In genomic region chr11:22286885-22287512, GRCm38 (mm10) we compare ENCODE assay signal across 8 mouse cellular contexts. TPM values are rescaled to one million over a fixed set of nuclear protein-coding genes. Genes with fewer than 3 reads are reported as not detected.
DNase-seq lines count a peak whose midpoint lies in the region; ATAC-seq lines count a peak whose summit lies in the region.

No protein-coding gene starts in this region.

- H3K4me2 ChIP-seq in heart, embryonic 14.5 days (ENCODE audit: low read length) = peak overlapping the region; percentile 72
- peak overlapping the region; percentile 98 for H3K4me2 ChIP-seq in liver, embryonic 13.5 days
- peak overlapping the region; percentile 77 for H3K4me2 ChIP-seq in stomach, embryonic 16.5 days (ENCODE audit: low read depth, low read length)

- H3K36me3 ChIP-seq in heart, embryonic 14.5 days (ENCODE audit: control insufficient read depth, insufficient read depth, low read length) = peaks cover 9% of the 10 kb centered on the region
- no peaks in the 10 kb centered on the region for H3K36me3 ChIP-seq in liver, embryonic 13.5 days
- 0 out of 2 replicates have a peak, but pooled peaks cover 1% of the 10 kb centered on the region for H3K36me3 ChIP-seq in stomach, embryonic 16.5 days (ENCODE audit: control insufficient read depth, insufficient read depth, low read length)

- no peaks in the 10 kb centered on the region for H3K27me3 ChIP-seq in heart, embryonic 14.5 days (ENCODE audit: control insufficient read depth, insufficient read depth, low read length)
- H3K27me3 ChIP-seq in liver, embryonic 13.5 days = no peaks in the 10 kb centered on the region
- H3K27me3 ChIP-seq in stomach, embryonic 16.5 days (ENCODE audit: control insufficient read depth, insufficient read depth, low read length) = no peaks in the 10 kb centered on the region

- H3K4me3 ChIP-seq in heart, embryonic 14.5 days (ENCODE audit: control insufficient read depth in 1 of 2, insufficient read depth in 1 of 2, low read depth in 1 of 2, low read length in 2 of 2) = peak overlapping the region; percentile 62 to 85
- H3K4me3 ChIP-seq in liver, embryonic 13.5 days (replicated peaks) = peak overlapping the region; percentile 76
- peak overlapping the region; percentile 89 for H3K4me3 ChIP-seq in stomach, embryonic 16.5 days (replicated peaks; ENCODE audit: low read length)

- under 1% methylated on average over 35 of the region's 43 CpGs for WGBS in heart, embryonic 14.5 days
- under 1% methylated on average over 29 of the region's 43 CpGs for WGBS in liver, embryonic 13.5 days (ENCODE audit: insufficient replicate concordance)
- WGBS in stomach, embryonic 16.5 days = under 1% methylated on average over 36 of the region's 43 CpGs

- H3K9me3 ChIP-seq in heart, embryonic 14.5 days (ENCODE audit: control insufficient read depth, low read length) = no peaks in the 10 kb centered on the region
- H3K9me3 ChIP-seq in liver, embryonic 13.5 days (replicated peaks) = no peaks in the 10 kb centered on the region
- H3K9me3 ChIP-seq in stomach, embryonic 16.5 days (replicated peaks; ENCODE audit: control insufficient read depth, low read length) = no peaks in the 10 kb centered on the region

- DNase-seq in c-Kit-negative CD71-positive TER-119-positive erythroid progenitor cells, embryonic 14.5 days (ENCODE audit: low read depth, low spot score) = peak; percentile 71
- DNase-seq in fibroblast of lung, adult 2 months (ENCODE audit: low read depth) = peak; percentile 97
- peak; percentile 98 for DNase-seq in kidney, postnatal 14 days
- DNase-seq in liver, embryonic 13.5 days = peak; percentile 88
- DNase-seq in neural tube, embryonic 10.5 days (ENCODE audit: extremely low spot score, low spot score) = peak; percentile 92

- H3K27ac ChIP-seq in heart, embryonic 14.5 days (replicated peaks in 1 of 2; ENCODE audit: control insufficient read depth in 1 of 2, insufficient read depth in 1 of 2, low read depth in 2 of 2, low read length in 2 of 2) = peak overlapping the region; percentile 81 to 91
- H3K27ac ChIP-seq in liver, embryonic 13.5 days = peak overlapping the region; percentile 47
- H3K27ac ChIP-seq in stomach, embryonic 16.5 days (ENCODE audit: low read length) = peak overlapping the region; percentile 83

- ATAC-seq in CD4-positive, CD25-positive, alpha-beta regulatory T cell, adult 4 months = peak; percentile 100
- peak; percentile 99 for ATAC-seq in heart, embryonic 14.5 days (ENCODE audit: insufficient number of reproducible peaks, insufficient read depth, low FRiP score, low read depth)
- peak; percentile 100 for ATAC-seq in liver, embryonic 13.5 days (ENCODE audit: low read depth)
- ATAC-seq in stomach, embryonic 16.5 days (ENCODE audit: insufficient read depth, low FRiP score) = peak; percentile 100

- H3K9ac ChIP-seq in heart, embryonic 14.5 days (ENCODE audit: low read length) = peak overlapping the region; percentile 89
- peak overlapping the region; percentile 77 for H3K9ac ChIP-seq in liver, embryonic 13.5 days
- peak overlapping the region; percentile 97 for H3K9ac ChIP-seq in stomach, embryonic 16.5 days (ENCODE audit: low read length)

- H3K4me1 ChIP-seq in heart, embryonic 14.5 days (ENCODE audit: control insufficient read depth in 2 of 2, insufficient read depth in 2 of 2, low read length in 2 of 2) = peaks cover 2 to 21% of the 10 kb centered on the region in 2 experiments
- H3K4me1 ChIP-seq in liver, embryonic 13.5 days (replicated peaks) = peaks cover 24% of the 10 kb centered on the region
- H3K4me1 ChIP-seq in stomach, embryonic 16.5 days (ENCODE audit: control insufficient read depth, insufficient read depth, low read length) = peaks cover 13% of the 10 kb centered on the region

RNA-seq across cellular contexts. Expression of gene Ehbp1, which starts 55.1 kb away (rescaled TPM):
- 1 to 10 TPM; 1.3 to 3.0 TPM for polyA plus RNA-seq in CD4-positive, CD25-positive, alpha-beta regulatory T cell, adult 4 months (2017; shearing (Covaris generic))
- polyA plus RNA-seq in heart, embryonic 14.5 days (2014; fragmentation: Nextera tagmentation; extraction: Ambion mirVana) = 42.7 and 47.1 TPM in 2 replicates
- polyA plus RNA-seq in liver, embryonic 13.5 days (2015; fragmentation: Nextera tagmentation; extraction: Ambion mirVana) = 2.0 and 2.6 TPM in 2 replicates
- polyA plus RNA-seq in stomach, embryonic 16.5 days (2015; fragmentation: Nextera tagmentation; extraction: Ambion mirVana) = 10.7 and 12.7 TPM in 2 replicates

Comparison
In these comparisons a context has a peak if more than half of its experiments do, and no peak if none do; other contexts are left out.
1. Peak in every context shown above with its lines: DNase-seq, ATAC-seq, H3K4me3 ChIP-seq and H3K27ac ChIP-seq.